Mouse (Mus musculus): ENCODE results near the gene Cchcr1.

DNA sequence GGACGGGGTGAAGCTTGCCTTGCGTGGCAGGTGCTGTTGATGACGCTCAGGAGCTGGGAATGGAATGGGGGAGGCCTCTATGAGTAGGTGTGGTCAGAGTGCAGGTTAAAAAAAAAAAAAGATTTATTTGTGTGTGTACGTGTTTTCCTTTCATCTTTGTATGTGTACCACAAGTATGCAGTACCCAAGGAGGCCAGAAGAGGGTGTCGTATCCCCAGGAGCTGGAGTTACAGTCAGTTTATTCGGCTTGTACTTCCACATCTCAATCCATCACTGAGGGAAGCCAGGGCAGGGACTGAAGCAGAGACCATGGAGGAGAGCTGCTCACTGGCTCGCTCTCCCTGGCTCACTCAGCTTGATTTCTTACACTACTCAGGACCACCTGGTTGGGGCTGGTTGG, 54.6 kb downstream of the Cchcr1 start:
- TF ChIP-seq POLR2A (IDR thresholded peaks at IDR 0.05; ENCODE audit: control insufficient read depth, extremely low read depth, insufficient read depth, low read length, poor library complexity) (no peak), CTCF (IDR thresholded peaks at IDR 0.05; ENCODE audit: borderline replicate concordance, control insufficient read depth, extremely low read depth, insufficient read depth, low read length, poor library complexity) (no peak)

All from thymus, adult 2 months (tissue).